Mouse (Mus musculus) heart, postnatal 36 days (tissue): ENCODE measurements around the gene Atg10. TPM values are rescaled to one million over a fixed set of nuclear protein-coding genes. Genes with fewer than 3 reads are reported as not detected.
"Not testable (repeated sequence)": the region's sequence is repeated elsewhere in the genome, so short reads cannot be mapped to it uniquely, and the experiment has no call there.

Experiments used
- DNase-seq, 2 experiments: peaks; one replicate each; pipeline ENCODE4 v3.0.0; 2021 to 2022
- intact Hi-C: fragments of 180-260 bp; cut with DNase I; formaldehyde crosslinking; loops from one replicate; pipeline ENCODE4 v1.15.1; 2025
- total RNA-seq, 2 experiments: library from RNA; stranded (reverse); gene quantifications; 2 replicates each; pipeline ENCODE4 v1.2.3; 2021

Atg10 gene
- total RNA-seq, 2 experiments from 2014 or later: 26.6 to 31.4 TPM

DNA sequence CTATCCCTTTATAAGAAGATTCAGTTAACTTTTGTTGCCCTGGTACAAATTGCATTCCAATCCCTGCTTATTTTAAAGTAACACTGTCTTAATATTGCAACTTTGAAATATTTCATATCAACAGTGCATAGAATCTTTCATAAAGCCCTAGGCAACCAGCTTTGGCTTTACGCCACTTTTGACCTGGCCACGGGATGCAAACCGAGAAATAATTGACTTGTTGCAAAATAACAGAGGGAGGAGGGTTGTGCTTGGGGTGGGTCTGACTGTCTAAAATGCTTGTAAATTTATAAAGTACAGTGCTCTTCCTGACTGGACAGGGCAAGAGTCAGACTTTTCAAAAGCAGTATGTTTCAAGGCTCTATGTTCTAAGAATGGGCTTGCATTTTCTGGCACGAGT is 259.3 kb downstream of the Atg10 start:
- intact Hi-C loops: loop anchor here (5.0 kb wide), 1 partner anchor 393 kb away; no protein-coding TSS in a partner anchor
- DNase-seq: no peak

DNA sequence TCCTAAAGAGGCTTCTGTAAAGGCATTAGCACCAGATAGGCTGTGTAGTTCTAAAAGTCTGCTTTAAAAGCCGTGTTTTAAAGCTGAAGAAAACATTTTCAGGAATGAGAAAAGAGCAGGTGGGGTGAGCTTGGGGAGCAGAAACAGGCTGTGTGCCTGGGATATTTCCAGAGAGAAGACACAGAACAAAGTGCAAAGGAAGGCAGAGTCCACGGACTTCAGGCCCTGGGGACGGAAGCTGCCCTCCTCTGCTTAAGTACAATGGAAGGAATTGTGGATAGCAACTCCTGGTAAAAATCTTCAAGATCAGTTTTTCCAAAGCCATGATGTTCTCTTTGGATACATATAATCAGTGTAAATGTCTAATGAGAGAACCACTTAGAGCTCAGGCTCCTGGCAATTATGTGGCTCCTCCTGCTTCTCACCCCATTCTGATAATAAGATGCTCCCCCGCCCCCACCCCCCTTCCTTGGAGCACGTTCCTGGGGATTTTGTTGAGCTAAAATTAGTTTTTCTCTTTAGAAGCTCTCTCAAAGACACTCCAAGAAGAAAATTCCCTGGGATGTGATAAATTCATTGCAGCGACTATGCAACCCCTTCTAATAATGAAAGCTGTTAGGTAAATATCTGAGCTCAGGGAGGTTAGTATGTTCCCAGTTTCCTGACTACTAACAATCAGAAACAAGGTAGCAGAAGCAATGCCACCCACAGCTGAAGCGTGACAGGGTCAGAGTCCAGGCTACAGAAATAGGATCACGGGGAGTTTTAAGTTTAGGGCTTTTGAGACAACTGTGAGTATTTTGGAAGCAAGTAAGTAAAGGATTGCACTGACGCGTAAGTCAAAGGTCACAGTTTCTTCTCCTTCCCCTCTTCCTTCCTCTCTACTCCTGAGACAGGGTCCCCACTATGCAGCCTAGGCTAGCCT is 260.7 kb downstream of the Atg10 start:
- intact Hi-C loops: loop anchor here (5.0 kb wide), 1 partner anchor 394 kb away; no protein-coding TSS in a partner anchor
- DNase-seq: no peak

- no peak for DNase-seq
- intact Hi-C loops: loop anchor here (5.0 kb wide), 1 partner anchor 397 kb away; no protein-coding TSS in a partner anchor
Measured at GRCm38 (mm10) chr13:90960591-90960990, 263.2 kb downstream of the Atg10 start.

DNA sequence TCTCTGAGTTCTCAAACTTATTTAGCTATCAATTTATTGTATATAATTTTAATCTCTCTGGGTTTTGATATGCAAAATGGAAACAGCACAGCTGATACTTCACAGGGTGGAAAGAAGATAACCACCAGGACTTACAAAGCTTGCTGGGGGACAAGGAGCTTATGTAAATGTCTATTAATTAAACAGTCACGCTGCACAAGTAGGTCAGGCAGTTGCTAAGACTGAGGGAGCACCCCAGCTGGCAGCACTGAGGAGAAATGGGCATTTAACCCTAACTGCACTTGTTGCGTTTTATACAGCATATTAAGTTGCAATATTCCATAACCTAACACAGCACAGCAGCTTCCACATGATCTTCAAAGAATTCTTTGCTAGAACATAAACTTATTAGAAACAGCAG is 264.9 kb downstream of the Atg10 start:
- intact Hi-C loops: no loop called here
- DNase-seq: no peak

- intact Hi-C loops: no loop called here
- DNase-seq: no peak
Measured at GRCm38 (mm10) chr13:90939600-90939999, 284.2 kb downstream of the Atg10 start.

GRCm38 (mm10) chr13:90939192-90939591 is 284.6 kb downstream of the Atg10 start:
- intact Hi-C loops: no loop called here
- no peak for DNase-seq

- intact Hi-C loops: no loop called here
- DNase-seq: no peak
Measured at GRCm38 (mm10) chr13:90935852-90936251, 287.9 kb downstream of the Atg10 start.

- intact Hi-C loops: loop anchor here (5.0 kb wide), 1 partner anchor 159 kb away; no protein-coding TSS in a partner anchor
- peak in 1 of 2 experiments; percentile 14 for DNase-seq
Measured at GRCm38 (mm10) chr13:90933256-90933655, 290.5 kb downstream of the Atg10 start.

DNA sequence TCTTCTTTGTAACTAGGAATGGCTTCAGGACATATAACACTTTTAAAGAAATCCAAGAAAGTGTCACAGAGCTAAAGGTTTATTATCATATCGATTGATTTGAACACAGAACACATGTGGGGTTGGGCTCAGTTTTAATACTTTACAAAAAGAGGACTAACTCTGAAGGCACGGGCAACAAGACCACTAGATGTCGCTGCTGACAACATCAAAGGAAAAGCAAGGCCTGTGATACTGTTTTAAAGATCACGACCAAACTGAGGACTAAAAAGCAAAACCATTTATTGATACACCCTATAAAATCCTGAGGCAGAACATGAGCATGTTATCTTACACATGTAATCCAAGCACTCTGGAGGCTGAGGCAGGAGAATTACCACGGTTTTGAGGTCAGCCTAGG is 293.9 kb downstream of the Atg10 start:
- intact Hi-C loops: loop anchor here (1.0 to 5.0 kb wide), 4 partner anchors 162 to 707 kb away; partner anchors contain the start of gene Ssbp2
- DNase-seq: peak; percentile 60 to 75

GRCm38 (mm10) chr13:90928266-90928665 is 295.5 kb downstream of the Atg10 start:
- intact Hi-C loops: loop anchor here (5.0 kb wide), 2 partner anchors 444 to 534 kb away; partner anchors contain the start of gene Ssbp2
- DNase-seq: not testable (repeated sequence)

DNA sequence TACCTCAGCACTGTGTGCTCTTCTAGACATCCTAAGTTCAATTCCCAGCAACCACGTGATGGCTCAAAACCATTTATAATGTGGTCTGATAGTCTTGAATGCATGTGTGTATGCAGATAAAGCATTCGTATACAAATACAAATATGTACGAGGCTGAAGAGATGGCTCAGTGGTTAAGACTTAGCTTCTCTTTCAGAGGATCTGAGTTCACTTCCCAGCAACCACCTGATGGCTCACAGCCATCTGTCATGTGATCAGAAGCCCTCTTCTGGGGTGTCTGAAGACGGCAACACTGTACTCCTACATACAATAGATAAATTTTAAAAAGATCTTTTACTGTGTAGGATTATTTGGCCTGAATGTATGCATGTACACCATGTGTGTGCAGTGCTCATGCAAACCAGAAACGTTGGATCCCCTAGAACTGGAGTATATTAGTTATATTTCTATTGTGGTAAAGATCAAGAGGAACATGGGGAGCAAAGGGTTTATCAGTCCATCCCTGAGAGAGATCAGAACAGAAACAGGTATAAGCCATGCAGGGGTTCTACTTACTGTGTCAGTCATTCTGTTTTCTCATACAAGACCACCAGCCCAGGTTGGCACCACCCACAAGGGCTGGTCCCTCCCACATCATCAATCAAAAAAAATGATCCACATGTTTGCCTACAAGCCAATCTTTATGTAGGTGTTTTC is 296.7 kb downstream of the Atg10 start:
- intact Hi-C loops: loop anchor here (5.0 kb wide), 2 partner anchors 445 to 535 kb away; partner anchors contain the start of gene Ssbp2
- DNase-seq: no peak

DNA sequence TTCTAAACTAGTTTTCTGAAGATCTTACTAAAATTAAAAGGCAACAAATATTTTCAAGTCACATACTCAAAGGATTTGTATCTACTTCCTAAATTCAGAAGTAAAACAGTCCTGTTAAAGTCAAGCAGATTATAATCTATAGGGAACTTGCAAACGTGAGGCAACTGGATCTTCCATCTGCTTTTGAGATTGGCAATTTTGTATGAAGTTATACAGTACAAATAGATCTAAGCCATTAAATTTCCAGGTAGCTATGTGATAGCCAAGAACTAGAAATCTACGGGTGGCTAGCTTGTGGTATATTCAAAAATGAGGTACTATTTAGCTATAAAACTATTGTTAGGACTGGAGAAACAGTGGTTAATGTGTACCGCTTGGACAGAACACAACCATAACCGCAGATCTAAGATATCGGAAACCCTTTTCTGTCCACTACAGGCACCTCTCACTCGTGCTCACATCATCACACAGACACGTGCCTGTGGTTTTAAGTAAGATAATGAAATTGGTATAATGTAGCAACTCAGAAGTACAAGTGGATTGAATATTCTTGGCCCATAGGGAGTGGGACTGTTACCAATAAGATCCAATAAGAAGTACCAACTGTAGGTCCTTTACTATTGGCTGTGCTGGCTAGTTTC is 297.5 kb downstream of the Atg10 start:
- DNase-seq: no peak
- intact Hi-C loops: loop anchor here (5.0 kb wide), 2 partner anchors 446 to 536 kb away; partner anchors contain the start of gene Ssbp2

DNA sequence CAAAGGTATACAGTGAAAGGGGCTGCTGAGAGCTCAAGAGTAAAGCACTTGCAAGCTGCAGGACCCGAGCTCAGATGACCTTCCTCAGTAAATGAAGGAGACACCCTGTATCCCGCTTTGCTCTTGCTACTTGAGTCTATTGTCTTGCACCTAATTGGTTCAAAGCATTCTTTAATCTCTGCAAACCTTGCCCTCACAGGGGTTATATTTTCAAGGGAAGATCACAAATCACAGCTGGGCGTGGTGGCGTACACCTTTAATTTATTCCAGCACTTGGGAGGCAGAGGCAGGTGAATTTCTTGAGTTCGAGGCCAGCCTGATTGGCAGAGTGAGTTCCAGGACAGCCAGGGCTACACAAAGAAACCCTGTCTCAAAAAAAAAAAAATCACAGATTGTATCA is 298.6 kb downstream of the Atg10 start:
- DNase-seq: no peak
- intact Hi-C loops: loop anchor here (5.0 kb wide), 2 partner anchors 447 to 537 kb away; partner anchors contain the start of gene Ssbp2

DNA sequence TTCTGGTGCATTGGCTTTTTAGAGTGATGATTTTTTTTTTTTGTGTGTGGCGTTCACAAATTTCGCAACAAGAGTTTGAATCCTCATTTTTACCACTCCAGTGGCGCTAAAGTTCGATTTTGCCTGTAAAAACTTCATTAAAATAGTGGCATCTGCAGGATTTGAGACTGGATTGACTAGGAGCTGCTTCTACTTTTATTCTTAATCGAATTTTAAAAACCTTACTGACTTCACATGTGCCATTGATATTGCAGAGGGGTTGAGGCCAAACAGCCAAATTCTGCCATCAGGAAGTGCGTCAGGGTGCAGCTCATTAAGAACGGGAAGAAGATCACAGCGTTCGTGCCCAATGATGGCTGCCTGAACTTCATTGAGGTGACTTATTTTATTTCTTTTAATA is 299.7 kb downstream of the Atg10 start:
- intact Hi-C loops: loop anchor here (5.0 kb wide), 1 partner anchor 298 kb away; the partner anchor contains the start of gene Atg10
- DNase-seq: no peak

DNA sequence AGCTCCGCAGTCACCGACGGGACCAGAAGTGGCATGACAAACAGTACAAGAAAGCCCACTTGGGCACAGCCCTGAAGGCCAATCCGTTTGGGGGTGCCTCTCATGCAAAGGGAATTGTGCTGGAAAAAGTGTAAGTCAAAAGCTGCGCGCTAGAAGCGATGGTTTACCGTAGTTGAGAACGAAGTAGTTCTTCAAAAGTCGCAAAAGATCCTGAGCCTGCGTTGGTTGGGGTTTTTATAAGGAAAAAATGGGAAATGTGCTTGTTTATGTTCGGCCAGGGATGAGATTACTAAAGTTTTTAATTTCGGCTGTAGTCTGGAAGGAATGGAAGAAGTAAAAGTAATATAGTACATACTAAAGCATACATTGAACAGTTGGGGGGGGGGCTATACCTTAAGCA is 300.2 kb downstream of the Atg10 start:
- intact Hi-C loops: loop anchor here (5.0 kb wide), 1 partner anchor 299 kb away; the partner anchor contains the start of gene Atg10
- not testable (repeated sequence) for DNase-seq

GRCm38 (mm10) chr13:90922751-90923612 is 300.8 kb downstream of the Atg10 start, which contains the start of gene Rps23:
TSS of gene Rps23 (plus strand) at chr13:90922958.
- DNase-seq: peak; percentile 93 to 94
- intact Hi-C loops: loop anchor here (5.0 kb wide), 1 partner anchor 299 kb away; the partner anchor contains the start of gene Atg10

- intact Hi-C loops: no loop called here
- DNase-seq: no peak
Measured at GRCm38 (mm10) chr13:90914721-90915120, 309.0 kb downstream of the Atg10 start.

GRCm38 (mm10) chr13:90913675-90914192 is 310.0 kb downstream of the Atg10 start:
- intact Hi-C loops: no loop called here

More at GRCm38 (mm10) chr13:90913675-90914192, 310.0 kb downstream of the Atg10 start:
- DNase-seq: no peak
